Mouse (Mus musculus): ENCODE results near the gene Synj1.

Gene Synj1

GRCm38 (mm10) chr16:90953147-90953546 is 58.0 kb downstream of the Synj1 start:
- intact Hi-C loops (cut with DNase I) = no loop called here

GRCm38 (mm10) chr16:90950354-90950963 is 60.6 kb downstream of the Synj1 start:
- intact Hi-C loops (cut with DNase I) = no loop called here

DNA sequence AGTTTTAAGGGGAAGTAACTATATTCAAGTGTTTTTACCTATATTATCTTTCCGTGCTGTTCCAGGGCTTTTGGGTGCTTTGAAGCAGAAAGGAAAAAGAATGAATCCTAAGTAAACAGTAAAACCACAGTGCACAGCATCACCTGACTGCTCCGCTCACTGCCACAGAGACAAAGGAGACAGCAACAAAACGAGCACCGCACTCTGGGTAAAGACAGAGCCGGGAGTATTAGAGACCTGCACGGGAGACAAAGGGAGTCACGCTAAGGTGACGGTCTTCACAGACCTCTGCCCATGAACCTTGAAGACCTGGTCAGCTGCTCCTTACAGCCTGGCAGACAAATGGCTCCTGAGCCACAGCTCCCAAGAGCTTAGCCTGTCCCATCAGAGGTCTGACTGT is 64.1 kb downstream of the Synj1 start:
- intact Hi-C loops (cut with DNase I) = no loop called here

DNA sequence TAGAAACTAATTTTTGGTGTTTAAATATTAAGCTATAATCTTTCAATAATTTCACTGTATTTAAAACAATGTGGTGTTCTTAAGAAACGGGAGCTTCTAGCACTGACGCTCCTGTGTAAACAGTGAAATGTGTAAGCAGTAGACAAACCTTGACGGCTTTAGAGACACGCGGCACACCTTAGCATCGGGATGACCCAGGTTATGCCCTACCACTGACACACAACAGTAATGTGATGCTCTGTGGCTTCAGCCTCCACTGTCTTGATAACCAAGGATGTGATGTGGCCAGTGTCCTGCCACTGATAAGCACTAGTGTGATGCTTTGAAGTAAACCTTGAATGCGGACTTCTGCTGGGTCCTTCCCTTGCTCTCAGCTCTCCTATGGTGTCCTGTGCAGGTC is 69.9 kb downstream of the Synj1 start:
- intact Hi-C loops (cut with DNase I) = no loop called here

- intact Hi-C loops (cut with DNase I) = loop anchor here (5.0 to 10.0 kb wide), 2 partner anchors 123 to 190 kb away; partner anchors contain the start of gene Urb1
These were observed 76.3 kb downstream of the Synj1 start, which contains the start of gene Cfap298 for GRCm38 (mm10) chr16:90934687-90935328. Cfap298 (minus strand) TSS chr16:90935114.

DNA sequence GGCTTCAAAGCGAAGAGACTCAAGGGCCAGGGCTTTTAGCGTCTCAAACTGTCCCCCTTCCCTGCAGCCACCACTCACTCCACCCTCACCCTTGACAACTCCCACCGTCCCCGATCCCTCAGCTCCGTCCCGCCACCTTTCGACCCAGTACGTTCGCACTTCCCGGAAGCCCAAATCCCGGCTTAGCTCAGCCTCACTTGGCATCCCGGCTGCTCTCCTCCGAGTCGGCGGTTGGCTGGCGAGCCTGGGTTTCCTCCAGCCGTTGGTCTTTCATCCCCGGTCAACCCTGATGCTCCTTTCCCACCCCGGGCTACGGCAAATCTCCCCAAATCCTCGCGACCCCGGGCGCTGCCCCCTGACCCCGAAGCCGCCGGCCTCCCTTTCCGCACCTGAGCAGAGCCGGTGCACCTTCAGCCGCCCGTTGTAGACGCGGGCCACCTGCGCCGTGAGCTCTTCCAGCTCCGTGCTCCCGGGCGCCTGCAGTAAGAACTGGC is 76.9 kb downstream of the Synj1 start:
- intact Hi-C loops (cut with DNase I) = loop anchor here (5.0 to 10.0 kb wide), 2 partner anchors 122 to 189 kb away; partner anchors contain the start of gene Urb1

GRCm38 (mm10) chr16:90933534-90934176 is 77.5 kb downstream of the Synj1 start:
- intact Hi-C loops (cut with DNase I) = loop anchor here (5.0 to 10.0 kb wide), 2 partner anchors 121 to 189 kb away; partner anchors contain the start of gene Urb1

GRCm38 (mm10) chr16:90927446-90927845 is 83.7 kb downstream of the Synj1 start:
- intact Hi-C loops (cut with DNase I) = no loop called here

DNA sequence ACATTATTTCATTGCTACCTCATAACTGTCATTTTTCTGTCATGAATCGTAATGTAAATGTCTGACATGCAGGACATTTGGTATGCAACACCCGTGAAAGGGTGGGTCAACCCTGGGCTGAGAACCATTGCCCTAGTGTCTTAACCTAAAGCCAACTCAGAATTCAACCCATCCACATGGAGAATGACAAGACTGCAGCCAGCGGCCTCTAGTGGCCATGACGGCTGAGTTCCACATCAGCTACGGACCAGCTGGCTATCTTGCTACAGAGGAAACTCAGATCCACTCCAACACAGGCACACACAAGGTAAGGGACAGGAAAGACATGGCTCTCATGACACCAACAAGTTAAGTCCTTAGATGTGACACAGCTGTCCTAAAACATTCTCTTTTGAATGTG is 85.6 kb downstream of the Synj1 start:
- intact Hi-C loops (cut with DNase I) = loop anchor here (2.0 kb wide), 1 partner anchor 95 kb away; no protein-coding TSS in a partner anchor

GRCm38 (mm10) chr16:90924606-90925370 is 86.3 kb downstream of the Synj1 start:
- intact Hi-C loops (cut with DNase I) = loop anchor here (2.0 kb wide), 1 partner anchor 94 kb away; no protein-coding TSS in a partner anchor

- intact Hi-C loops (cut with DNase I) = no loop called here
These were observed 89.5 kb downstream of the Synj1 start for GRCm38 (mm10) chr16:90921471-90922159.

GRCm38 (mm10) chr16:90917156-90917555 is 94.0 kb downstream of the Synj1 start:
- intact Hi-C loops (cut with DNase I) = no loop called here

DNA sequence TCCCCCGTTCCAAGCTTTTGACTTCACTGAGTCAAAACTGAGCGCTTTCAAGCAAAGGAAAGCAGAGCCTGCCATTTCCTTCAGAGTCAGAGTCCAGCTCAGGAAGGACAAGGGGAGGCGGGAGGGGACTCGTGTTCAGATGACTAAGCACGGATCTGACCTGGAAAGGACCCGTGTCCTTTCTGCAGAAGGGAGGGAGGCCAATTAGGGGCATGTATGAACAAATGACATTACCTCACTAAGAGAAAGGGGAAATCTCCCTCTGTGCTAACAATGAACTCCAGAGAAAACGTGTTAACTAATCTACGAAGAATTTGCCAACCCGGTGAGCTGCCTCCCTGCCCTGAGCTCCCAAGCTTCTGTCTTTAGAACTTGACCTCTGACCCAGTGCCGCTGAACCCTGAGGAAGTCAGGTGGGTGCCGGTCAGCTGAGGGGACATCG is 95.0 kb downstream of the Synj1 start:
- intact Hi-C loops (cut with DNase I) = no loop called here

- intact Hi-C loops (cut with DNase I) = no loop called here
These were observed 99.3 kb downstream of the Synj1 start for GRCm38 (mm10) chr16:90911766-90912165.

GRCm38 (mm10) chr16:90910855-90911533 is 100.1 kb downstream of the Synj1 start:
- intact Hi-C loops (cut with DNase I) = no loop called here

- intact Hi-C loops (cut with DNase I) = no loop called here
These were observed 103.9 kb downstream of the Synj1 start for GRCm38 (mm10) chr16:90907250-90907649.

- intact Hi-C loops (cut with DNase I) = no loop called here
These were observed 107.8 kb downstream of the Synj1 start for GRCm38 (mm10) chr16:90903300-90903699.

GRCm38 (mm10) chr16:90901364-90901763 is 109.7 kb downstream of the Synj1 start:
- intact Hi-C loops (cut with DNase I) = no loop called here

- intact Hi-C loops (cut with DNase I) = no loop called here
These were observed 111.6 kb downstream of the Synj1 start for GRCm38 (mm10) chr16:90899498-90899897.

DNA sequence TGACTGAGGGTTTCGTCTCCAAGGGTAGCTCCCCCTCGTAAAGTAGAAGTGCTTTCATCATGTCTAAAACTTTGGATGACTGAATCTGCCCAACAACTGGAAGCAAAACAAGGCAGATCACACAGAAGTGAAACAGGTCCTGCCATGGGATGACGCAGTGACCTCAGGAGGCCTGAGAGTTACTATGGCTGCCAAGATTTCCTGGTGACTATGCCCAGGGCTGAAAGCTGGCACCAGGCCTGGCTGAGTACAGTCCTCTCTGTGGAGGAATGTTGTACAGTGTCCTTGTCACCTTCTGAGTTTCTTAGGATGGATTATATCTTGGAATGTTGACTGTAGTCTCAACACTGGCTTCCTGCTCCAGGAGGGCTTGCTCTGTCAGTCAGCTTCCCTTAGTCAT is 113.5 kb downstream of the Synj1 start:
- intact Hi-C loops (cut with DNase I) = no loop called here
